Mouse (Mus musculus) urinary bladder, postnatal 10 days (tissue): Measurements from ENCODE around the gene 1700069L16Rik.

Experiments
- DNase-seq: peaks from one replicate; pipeline ENCODE4 v3.0.0; 2022; ENCODE audit warnings: low spot score

1700069L16Rik gene

GRCm38 (mm10) chr5:113734376-113734775, 9.8 kb upstream of the 1700069L16Rik start:
- no peak for DNase-seq

- no peak for DNase-seq
Observed at GRCm38 (mm10) chr5:113732182-113732581, 7.6 kb upstream of the 1700069L16Rik start.

GRCm38 (mm10) chr5:113731174-113731573, 6.6 kb upstream of the 1700069L16Rik start:
- DNase-seq, result no peak

GRCm38 (mm10) chr5:113730641-113731121, 6.1 kb upstream of the 1700069L16Rik start:
- no peak for DNase-seq

GRCm38 (mm10) chr5:113728691-113729090, 4.1 kb upstream of the 1700069L16Rik start:
- no peak for DNase-seq

- no peak for DNase-seq
Observed at GRCm38 (mm10) chr5:113728011-113728410, 3.4 kb upstream of the 1700069L16Rik start.

- DNase-seq, result no peak
Observed at GRCm38 (mm10) chr5:113727238-113727637, 2.7 kb upstream of the 1700069L16Rik start.

- no peak for DNase-seq
Observed at GRCm38 (mm10) chr5:113726618-113727017, 2.0 kb upstream of the 1700069L16Rik start.

- DNase-seq, result no peak
Observed at GRCm38 (mm10) chr5:113725417-113725816, 845 bp upstream of the 1700069L16Rik start.

GRCm38 (mm10) chr5:113723567-113724237, 870 bp downstream of the 1700069L16Rik start:
- DNase-seq, result no peak

- DNase-seq, result no peak
Observed at GRCm38 (mm10) chr5:113722224-113723013, 2.2 kb downstream of the 1700069L16Rik start.

- DNase-seq, result no peak
Observed at GRCm38 (mm10) chr5:113719221-113719661, 5.3 kb downstream of the 1700069L16Rik start.

- DNase-seq, result no peak
Observed at GRCm38 (mm10) chr5:113716581-113717388, 7.8 kb downstream of the 1700069L16Rik start.

- DNase-seq, result no peak
Observed at GRCm38 (mm10) chr5:113712861-113713260, 11.7 kb downstream of the 1700069L16Rik start.

- no peak for DNase-seq
Observed at GRCm38 (mm10) chr5:113703803-113704585, 20.6 kb downstream of the 1700069L16Rik start.

GRCm38 (mm10) chr5:113700388-113701023, 24.1 kb downstream of the 1700069L16Rik start:
- DNase-seq, result no peak

- DNase-seq, result no peak
Observed at GRCm38 (mm10) chr5:113694415-113694814, 30.2 kb downstream of the 1700069L16Rik start.

GRCm38 (mm10) chr5:113694000-113694399, 30.6 kb downstream of the 1700069L16Rik start:
- DNase-seq, result no peak

- no peak for DNase-seq
Observed at GRCm38 (mm10) chr5:113693196-113693755, 31.3 kb downstream of the 1700069L16Rik start.

- no peak for DNase-seq
Observed at GRCm38 (mm10) chr5:113690866-113691265, 33.7 kb downstream of the 1700069L16Rik start.
